Mouse (Mus musculus): ENCODE measurements around the gene Ppp1ca. TPM values are rescaled to one million over a fixed set of nuclear protein-coding genes. Genes with fewer than 3 reads are reported as not detected.

Ppp1ca gene
- total and polyA plus RNA-seq, 3 experiments, result 389 to 635 (median 502) TPM

GRCm38 (mm10) chr19:4216041-4216685 is 24.3 kb downstream of the Ppp1ca start:
- no peak for DNase-seq (ENCODE audit: extremely low read depth)
- H3K4me2 ChIP-seq (ENCODE audit: insufficient read depth, low read depth, poor library complexity, severe bottlenecking), result no peak overlapping the region
- H3K79me2 ChIP-seq (replicated peaks; ENCODE audit: control insufficient read depth, extremely low read depth, insufficient read depth, poor library complexity, severe bottlenecking), result no peaks in the 10 kb centered on the region
- dilution Hi-C loops (cut with MboI; ENCODE audit: extremely low pct_ligation_motif_present, extremely low pct_unique_long_range_greater_than_20kb, low sequenced_read_pairs), result no loop called here
- TF ChIP-seq TBP (conservative IDR thresholded peaks at IDR 0.05; ENCODE audit: low read depth, low read length) (no peak), MEF2A (IDR thresholded peaks at IDR 0.05; ENCODE audit: borderline replicate concordance, low read depth, low read length) (no peak), HCFC1 (IDR thresholded peaks at IDR 0.05; ENCODE audit: low read depth, low read length) (no peak), USF1 (IDR thresholded peaks at IDR 0.05; ENCODE audit: low read depth, low read length) (no peak), MAZ (IDR thresholded peaks at IDR 0.05; ENCODE audit: low read depth, low read length) (no peak), ZC3H11A (IDR thresholded peaks at IDR 0.05; ENCODE audit: low read depth, low read length) (no peak), ZKSCAN1 (IDR thresholded peaks at IDR 0.05; ENCODE audit: borderline replicate concordance, low read depth, low read length) (no peak), JUN (IDR thresholded peaks at IDR 0.05; ENCODE audit: insufficient read depth, low read depth, low read length) (no peak), POLR2AphosphoS2 (IDR thresholded peaks at IDR 0.05; ENCODE audit: low read depth, low read length) (no peak), ELF1 (IDR thresholded peaks at IDR 0.05; ENCODE audit: low read depth, low read length) (no peak), NRF1 (IDR thresholded peaks at IDR 0.05; ENCODE audit: low read depth, low read length) (no peak), MAFK (IDR thresholded peaks at IDR 0.05; ENCODE audit: insufficient replicate concordance, low read length) (no peak), RAD21 (IDR thresholded peaks at IDR 0.05; ENCODE audit: low read depth, low read length) (no peak), RCOR1 (conservative IDR thresholded peaks at IDR 0.05; ENCODE audit: low read depth, low read length) (no peak), EP300 (IDR thresholded peaks at IDR 0.05; ENCODE audit: low read length) (no peak), KAT2A (IDR thresholded peaks at IDR 0.05; ENCODE audit: insufficient replicate concordance, low read length) (no peak), ETS1 (conservative IDR thresholded peaks at IDR 0.05; ENCODE audit: low read depth, low read length) (no peak), GABPA (IDR thresholded peaks at IDR 0.05; ENCODE audit: insufficient replicate concordance, low read depth, low read length) (no peak), ZNF384 (IDR thresholded peaks at IDR 0.05; ENCODE audit: low read depth, low read length) (no peak)
- peaks cover 58% of the 10 kb centered on the region for H3K27me3 ChIP-seq (replicated peaks)
- no peak overlapping the region for H3K9ac ChIP-seq (ENCODE audit: insufficient read depth, low read depth)
- no peaks in the 10 kb centered on the region for H3K36me3 ChIP-seq (replicated peaks in 1 of 2; ENCODE audit: control insufficient read depth in 1 of 2, insufficient read depth in 1 of 2, low read length in 1 of 2)
- H3K4me1 ChIP-seq (ENCODE audit: control insufficient read depth in 1 of 2, insufficient read depth in 2 of 2), result peaks cover 10 to 43% of the 10 kb centered on the region in 2 experiments; a peak in 3 of 4 replicates
- no peak overlapping the region for H3K4me3 ChIP-seq (replicated peaks in 1 of 3; ENCODE audit: low read depth in 2 of 3, low read length in 2 of 3, poor library complexity in 1 of 3)
- no peak overlapping the region for H3K27ac ChIP-seq (ENCODE audit: insufficient read depth, low read depth)
- in situ Hi-C loops (cut with MboI; ENCODE audit: low pct_ligation_motif_present, low pct_unique_long_range_greater_than_20kb, low sequenced_read_pairs), result no loop called here
- H3K9me3 ChIP-seq (replicated peaks; ENCODE audit: low read length), result no peaks in the 10 kb centered on the region

GRCm38 (mm10) chr19:4217140-4217539 is 25.3 kb downstream of the Ppp1ca start:
- H3K9me3 ChIP-seq (replicated peaks; ENCODE audit: low read length), result no peaks in the 10 kb centered on the region
- no peak overlapping the region for H3K4me2 ChIP-seq (ENCODE audit: insufficient read depth, low read depth, poor library complexity, severe bottlenecking)
- peaks cover 10 to 52% of the 10 kb centered on the region in 2 experiments; a peak in 3 of 4 replicates for H3K4me1 ChIP-seq (ENCODE audit: control insufficient read depth in 1 of 2, insufficient read depth in 2 of 2)
- in situ Hi-C loops (cut with MboI; ENCODE audit: low pct_ligation_motif_present, low pct_unique_long_range_greater_than_20kb, low sequenced_read_pairs) (no loop called here), dilution Hi-C loops (cut with MboI; ENCODE audit: extremely low pct_ligation_motif_present, extremely low pct_unique_long_range_greater_than_20kb, low sequenced_read_pairs) (no loop called here)
- peaks cover 50% of the 10 kb centered on the region for H3K27me3 ChIP-seq (replicated peaks)
- DNase-seq (ENCODE audit: extremely low read depth), result no peak
- H3K4me3 ChIP-seq (replicated peaks in 1 of 3; ENCODE audit: low read depth in 2 of 3, low read length in 2 of 3, poor library complexity in 1 of 3), result no peak overlapping the region
- no peaks in the 10 kb centered on the region for H3K36me3 ChIP-seq (replicated peaks in 1 of 2; ENCODE audit: control insufficient read depth in 1 of 2, insufficient read depth in 1 of 2, low read length in 1 of 2)
- H3K79me2 ChIP-seq (replicated peaks; ENCODE audit: control insufficient read depth, extremely low read depth, insufficient read depth, poor library complexity, severe bottlenecking), result no peaks in the 10 kb centered on the region
- no peak overlapping the region for H3K27ac ChIP-seq (ENCODE audit: insufficient read depth, low read depth)
- no peak overlapping the region for H3K9ac ChIP-seq (ENCODE audit: insufficient read depth, low read depth)
- TF ChIP-seq POLR2AphosphoS2 (IDR thresholded peaks at IDR 0.05; ENCODE audit: low read depth, low read length) (no peak), BHLHE40 (IDR thresholded peaks at IDR 0.05; ENCODE audit: low read depth, low read length) (no peak), NELFE (IDR thresholded peaks at IDR 0.05; ENCODE audit: low read depth, low read length) (no peak), CHD2 (IDR thresholded peaks at IDR 0.05; ENCODE audit: low read length) (no peak), EP300 (IDR thresholded peaks at IDR 0.05; ENCODE audit: low read length) (no peak), IRF4 (IDR thresholded peaks at IDR 0.05; ENCODE audit: low read depth, low read length) (no peak)

All from CH12.LX (cell line).